Mouse (Mus musculus) C2C12 (cell line): ENCODE measurements around the gene Pik3r3. TPM values are rescaled to one million over a fixed set of nuclear protein-coding genes. Genes with fewer than 3 reads are reported as not detected.

Experiments
- H3K27me3 ChIP-seq: one replicate; pipeline ENCODE4 v1.6.1; 2011; ENCODE audit not compliant: control insufficient read depth, insufficient read depth, insufficient read length
- H3K36me3 ChIP-seq: one replicate; pipeline ENCODE4 v1.6.1; 2011; ENCODE audit not compliant: control insufficient read depth, insufficient read depth
- H3K4me3 ChIP-seq: one replicate; pipeline ENCODE4 v1.5.1; 2011; ENCODE audit warnings: mild to moderate bottlenecking, control low read depth; ENCODE audit not compliant: poor library complexity, insufficient read depth, severe bottlenecking
- H3K79me2 ChIP-seq: one replicate; pipeline ENCODE4 v1.6.1; 2011; ENCODE audit not compliant: control insufficient read depth, insufficient read depth
- H3K79me3 ChIP-seq: one replicate; pipeline ENCODE4 v1.6.1; 2011; ENCODE audit warnings: low read depth, control low read depth
- H3ac ChIP-seq: one replicate; pipeline ENCODE3; 2011; ENCODE audit warnings: low read depth; ENCODE audit not compliant: control insufficient read depth, insufficient read length
- CEBPB ChIP-seq: IDR thresholded peaks from one replicate; pipeline ENCODE4 v1.6.1; 2011; ENCODE audit warnings: low read depth, mild to moderate bottlenecking, control low read depth, moderate library complexity
- CTCF ChIP-seq: IDR thresholded peaks from one replicate; pipeline ENCODE4 v1.5.1; 2011; ENCODE audit not compliant: control insufficient read depth, insufficient read depth, insufficient read length
- FOSL1 ChIP-seq: IDR thresholded peaks from one replicate; pipeline ENCODE4 v1.8.0; 2011; ENCODE audit warnings: mild to moderate bottlenecking, low read length; ENCODE audit not compliant: poor library complexity, insufficient read depth, severe bottlenecking
- MAX ChIP-seq: IDR thresholded peaks from one replicate; pipeline ENCODE4 v1.6.1; 2011; ENCODE audit warnings: mild to moderate bottlenecking, control low read depth
- MYOD1 ChIP-seq: IDR thresholded peaks from one replicate; pipeline ENCODE4 v1.6.1; 2011; ENCODE audit warnings: low read depth; ENCODE audit not compliant: control insufficient read depth, insufficient read length
- MYOG ChIP-seq: IDR thresholded peaks from one replicate; pipeline ENCODE4 v1.6.1; 2011; ENCODE audit not compliant: control insufficient read depth, insufficient read length; ENCODE audit errors: extremely low read depth
- USF1 ChIP-seq: IDR thresholded peaks from one replicate; pipeline ENCODE4 v1.6.1; 2011; ENCODE audit warnings: low read depth, mild to moderate bottlenecking, control low read depth, moderate library complexity
- polyA plus RNA-seq: library from polyadenylated mRNA; unstranded; fragments of >200 nt; fragmentation: generic; extraction: Trizol; gene quantifications from one replicate; pipeline ENCODE4 v1.2.1, GENCODE M21; 2012; ENCODE audit warnings: missing spikeins

Pik3r3 gene
- polyA plus RNA-seq, 1 experiment = 6.0 TPM

GRCm38 (mm10) chr4:116175711-116176542 lies 45.5 kb upstream of the Pik3r3 start:
- no peaks in the 10 kb centered on the region for H3K27me3 ChIP-seq
- TF ChIP-seq MAX = no peak
- TF ChIP-seq MYOD1 = no peak
- no peak for TF ChIP-seq CEBPB
- no peak for TF ChIP-seq CTCF
- no peak for TF ChIP-seq FOSL1
- no peak for TF ChIP-seq MYOG
- no peak for TF ChIP-seq USF1
- no peak overlapping the region for H3ac ChIP-seq
- H3K4me3 ChIP-seq = no peak overlapping the region
- no peaks in the 10 kb centered on the region for H3K79me2 ChIP-seq
- H3K36me3 ChIP-seq = no peaks in the 10 kb centered on the region
- no peaks in the 10 kb centered on the region for H3K79me3 ChIP-seq

GRCm38 (mm10) chr4:116176543-116176988 lies 44.9 kb upstream of the Pik3r3 start:
- TF ChIP-seq CTCF (no peak), FOSL1 (no peak), MAX (no peak), CEBPB (no peak), MYOD1 (no peak), MYOG (no peak), USF1 (no peak)
- Histone ChIP-seq H3K4me3 (no peak overlapping the region), H3K79me3 (no peaks in the 10 kb centered on the region), H3K27me3 (no peaks in the 10 kb centered on the region), H3K79me2 (no peaks in the 10 kb centered on the region), H3ac (no peak overlapping the region), H3K36me3 (no peaks in the 10 kb centered on the region)

- no peak for TF ChIP-seq FOSL1
- TF ChIP-seq MYOD1 = no peak
- no peak for TF ChIP-seq CTCF
- no peak for TF ChIP-seq MAX
- no peak for TF ChIP-seq MYOG
- no peak for TF ChIP-seq USF1
- TF ChIP-seq CEBPB = no peak
- Histone ChIP-seq H3K36me3 (no peaks in the 10 kb centered on the region), H3K4me3 (no peak overlapping the region), H3ac (no peak overlapping the region), H3K79me2 (no peaks in the 10 kb centered on the region), H3K27me3 (no peaks in the 10 kb centered on the region), H3K79me3 (no peaks in the 10 kb centered on the region)
These were observed 44.3 kb upstream of the Pik3r3 start for GRCm38 (mm10) chr4:116177140-116177539.

GRCm38 (mm10) chr4:116182079-116182478 lies 39.3 kb upstream of the Pik3r3 start:
- Histone ChIP-seq H3K79me3 (no peaks in the 10 kb centered on the region), H3K36me3 (no peaks in the 10 kb centered on the region), H3K27me3 (no peaks in the 10 kb centered on the region), H3K79me2 (no peaks in the 10 kb centered on the region), H3ac (no peak overlapping the region), H3K4me3 (no peak overlapping the region)
- no peak for TF ChIP-seq MYOD1
- TF ChIP-seq CEBPB = no peak

- H3ac ChIP-seq = no peak overlapping the region
- no peaks in the 10 kb centered on the region for H3K36me3 ChIP-seq
- no peaks in the 10 kb centered on the region for H3K27me3 ChIP-seq
- H3K4me3 ChIP-seq = no peak overlapping the region
- no peaks in the 10 kb centered on the region for H3K79me3 ChIP-seq
- no peaks in the 10 kb centered on the region for H3K79me2 ChIP-seq
- no peak for TF ChIP-seq USF1
- no peak for TF ChIP-seq CEBPB
- TF ChIP-seq MYOD1 = no peak
- no peak for TF ChIP-seq MYOG
- no peak for TF ChIP-seq CTCF
- TF ChIP-seq FOSL1 = no peak
- no peak for TF ChIP-seq MAX
These were observed 38.7 kb upstream of the Pik3r3 start for GRCm38 (mm10) chr4:116182745-116183144.
